Mouse (Mus musculus) frontal cortex, adult 2 months (tissue): ENCODE measurements around the gene Dusp15. TPM values are rescaled to one million over a fixed set of nuclear protein-coding genes. Genes with fewer than 3 reads are reported as not detected.

ENCODE experiments used
- DNase-seq, 2 experiments: peaks; one replicate each; pipeline ENCODE4 v3.0.0; 2022; ENCODE audit warnings: low spot score in 1 of 2; ENCODE audit errors: extremely low spot score in 1 of 2
- polyA plus RNA-seq: library from polyadenylated mRNA; depleted of rRNA; stranded (reverse); fragments of >200 nt; gene quantifications from 2 replicates; pipeline ENCODE4 v1.2.3, GENCODE M21; 2012; rRNA removed

Dusp15 gene
- polyA plus RNA-seq, 1 experiment: 30.1 TPM

DNA sequence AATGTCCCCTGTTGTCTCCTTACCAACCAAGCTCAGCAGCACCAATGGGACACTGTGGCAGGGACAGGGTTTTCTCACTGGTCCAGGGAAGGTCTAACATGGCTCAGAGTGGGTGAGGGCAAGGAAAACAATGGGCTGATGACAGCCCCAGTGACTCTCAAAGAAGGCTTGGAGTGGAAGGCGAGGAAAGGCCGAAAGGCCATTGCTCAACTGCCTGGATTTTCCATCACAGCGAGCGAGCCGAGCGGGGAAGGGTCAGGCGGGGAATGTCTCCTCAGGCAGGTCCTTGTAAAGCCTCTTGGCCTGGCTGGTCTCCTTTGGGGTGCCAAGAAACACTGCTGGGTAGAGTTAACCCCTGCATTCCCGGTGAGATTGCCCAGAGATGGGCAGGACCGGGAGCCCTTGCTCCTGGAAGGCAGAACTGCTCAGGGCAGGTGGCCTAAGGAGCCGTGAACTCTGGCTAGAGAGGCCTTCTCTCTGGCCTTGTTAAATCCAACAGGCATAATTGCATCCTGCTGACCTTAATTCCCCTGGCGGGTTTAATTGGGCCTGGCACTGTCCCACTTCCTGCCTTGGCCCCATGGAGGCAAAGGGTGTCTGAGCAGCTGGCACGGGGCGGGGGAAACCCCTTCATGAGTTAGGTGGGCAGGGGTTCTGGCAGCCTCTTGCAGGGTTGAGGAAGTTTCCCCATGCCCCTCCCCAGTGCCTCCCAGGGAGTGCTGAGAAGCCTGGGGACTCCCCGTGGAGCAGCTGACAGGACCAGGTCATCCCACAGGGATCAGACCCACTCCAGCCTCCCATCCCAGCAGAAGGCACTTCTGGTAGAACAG lies 44.2 kb downstream of the Dusp15 start:
- no peak for DNase-seq

GRCm38 (mm10) chr2:152906274-152907037 lies 45.0 kb downstream of the Dusp15 start:
- DNase-seq: no peak

DNA sequence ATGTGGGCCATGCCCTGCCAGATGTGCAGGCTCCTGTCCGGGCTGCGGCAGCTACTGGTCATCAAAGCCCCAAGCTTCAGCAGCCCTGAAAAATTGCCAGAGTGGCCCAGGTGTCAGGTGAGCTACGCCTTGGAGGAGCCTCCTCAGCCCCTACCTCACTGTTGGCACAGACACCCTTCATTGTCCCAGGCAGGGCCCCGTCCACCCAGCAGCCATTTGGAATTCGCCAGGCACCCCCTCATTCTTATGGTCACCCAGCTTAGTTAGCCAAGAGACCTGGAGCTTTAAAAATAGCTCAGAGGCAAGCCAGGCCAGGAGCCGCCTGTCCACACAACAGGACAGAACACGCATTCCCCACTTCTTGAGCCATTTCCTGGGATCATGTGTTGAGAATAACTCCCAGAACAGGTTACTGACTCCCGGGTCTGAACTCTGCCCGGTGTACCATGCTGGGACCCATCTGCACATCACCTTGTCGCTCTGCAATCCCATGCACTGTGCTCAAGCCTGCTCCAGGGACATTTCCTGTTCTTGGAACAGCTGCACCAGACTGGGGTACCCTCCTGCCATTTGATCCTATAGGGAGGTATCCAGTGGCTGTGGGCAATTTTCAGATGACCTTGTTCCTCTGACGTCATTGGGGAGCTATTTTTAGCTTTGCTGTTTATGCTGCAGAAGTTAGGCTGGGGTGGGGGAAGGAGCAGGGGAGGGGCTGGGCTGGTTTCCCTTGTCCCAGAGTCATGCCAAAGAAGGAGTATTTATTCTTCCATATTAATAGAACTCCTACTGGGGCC lies 46.3 kb downstream of the Dusp15 start:
- no peak for DNase-seq

DNA sequence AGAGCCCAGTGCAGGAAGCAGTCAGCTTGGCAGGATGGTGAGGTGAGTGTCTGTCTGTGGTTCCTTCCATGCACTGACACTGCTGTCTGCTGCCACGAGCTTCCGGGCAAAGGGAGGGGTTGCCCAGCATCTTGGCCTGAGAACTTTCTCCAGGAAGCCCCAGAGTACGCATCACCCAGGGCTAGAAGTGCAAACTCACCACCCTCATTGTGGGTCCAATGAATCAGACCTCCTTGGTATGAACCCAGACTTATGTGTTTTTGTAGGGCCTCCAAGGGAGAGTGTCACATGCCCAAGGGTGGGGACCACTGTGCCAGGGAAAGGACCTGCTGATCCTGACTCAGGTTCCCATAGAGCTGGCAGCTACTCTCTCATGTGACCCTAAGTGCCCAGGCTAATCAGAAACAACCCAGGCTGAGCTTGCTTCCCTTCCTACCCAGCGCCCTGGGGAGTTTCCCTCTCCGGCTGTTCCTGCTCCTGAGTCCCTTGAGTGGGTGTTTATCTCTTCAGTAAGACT lies 47.3 kb downstream of the Dusp15 start:
- peak in 1 of 2 experiments; percentile 34 for DNase-seq

GRCm38 (mm10) chr2:152903586-152903985 lies 47.9 kb downstream of the Dusp15 start:
- DNase-seq: no peak

DNA sequence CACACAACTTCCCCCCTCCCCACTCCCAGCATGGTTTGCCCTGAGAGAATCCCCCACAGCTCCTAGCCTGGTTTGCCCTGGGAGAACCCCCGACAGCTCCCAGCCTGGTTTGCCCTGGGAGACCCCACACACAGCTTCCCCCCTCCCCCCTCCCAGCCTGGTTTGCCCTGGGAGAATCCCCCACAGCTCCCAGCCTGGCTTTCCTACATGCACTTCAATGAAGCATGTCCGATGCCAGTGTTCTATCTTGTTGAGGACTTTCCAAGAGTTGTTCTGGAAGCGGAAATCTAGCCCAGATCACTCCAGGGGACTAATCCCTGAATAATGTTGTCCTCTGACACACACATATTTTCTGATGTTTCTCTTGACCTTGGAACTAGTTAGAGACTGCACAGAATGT lies 48.8 kb downstream of the Dusp15 start:
- no peak for DNase-seq

DNA sequence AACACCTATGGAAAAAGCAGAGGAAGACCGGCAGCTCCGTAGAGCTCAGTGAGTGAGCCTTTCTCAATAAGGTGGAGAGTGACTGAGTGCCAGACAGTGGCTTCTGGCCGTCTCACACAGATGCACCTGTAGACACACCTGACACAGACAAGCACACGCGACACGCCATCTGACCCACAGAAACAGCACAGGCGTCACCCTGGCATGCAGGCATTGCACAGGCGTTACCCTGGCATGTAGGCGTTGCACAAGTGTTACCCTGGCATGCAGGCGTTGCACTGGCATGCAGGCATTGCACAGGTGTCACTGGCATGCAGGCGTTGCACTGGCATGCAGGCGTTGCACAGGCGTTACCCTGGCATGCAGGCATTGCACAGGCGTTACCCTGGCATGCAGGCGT lies 50.2 kb downstream of the Dusp15 start:
- DNase-seq: no peak

DNA sequence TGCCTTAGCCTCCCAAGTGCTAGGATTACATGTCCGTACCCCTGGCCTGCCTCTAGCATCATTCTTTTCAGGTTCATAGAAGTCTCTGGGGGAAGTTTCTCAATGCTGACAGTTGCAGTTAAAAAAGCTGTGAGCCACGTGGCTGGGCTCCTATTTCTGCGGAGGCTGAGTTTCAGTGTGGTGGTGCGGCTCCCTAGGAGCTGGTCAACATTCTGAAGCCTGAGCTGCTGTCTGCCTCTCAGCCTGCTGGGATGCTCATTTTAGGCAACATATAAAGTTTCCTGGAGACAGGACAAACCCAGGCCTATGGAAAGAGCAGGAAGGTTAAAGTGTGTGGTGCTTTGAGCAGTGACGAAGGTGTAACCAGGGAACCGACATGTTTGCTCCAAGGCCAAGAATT lies 52.5 kb downstream of the Dusp15 start:
- DNase-seq: peak in 1 of 2 experiments; percentile 17

DNA sequence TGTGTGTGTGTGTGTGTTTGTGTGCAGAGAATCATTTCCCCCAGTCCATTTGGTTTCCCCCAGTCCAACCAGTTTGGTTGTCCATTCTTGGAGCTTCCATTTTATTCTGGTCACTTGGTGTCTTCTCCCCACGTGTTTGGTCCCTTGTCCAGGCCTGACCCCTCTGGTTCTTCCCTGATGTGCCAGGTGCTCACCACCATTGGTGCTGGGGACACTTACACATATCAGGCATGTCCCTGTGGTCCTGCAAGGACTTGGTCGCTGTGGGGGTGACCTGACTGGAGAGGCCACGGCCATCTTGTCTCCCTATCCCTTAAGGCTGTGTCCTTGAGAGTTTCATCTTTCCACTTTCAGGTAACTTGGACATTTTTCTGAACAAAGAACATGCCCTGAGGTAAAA lies 54.6 kb downstream of the Dusp15 start:
- no peak for DNase-seq

DNA sequence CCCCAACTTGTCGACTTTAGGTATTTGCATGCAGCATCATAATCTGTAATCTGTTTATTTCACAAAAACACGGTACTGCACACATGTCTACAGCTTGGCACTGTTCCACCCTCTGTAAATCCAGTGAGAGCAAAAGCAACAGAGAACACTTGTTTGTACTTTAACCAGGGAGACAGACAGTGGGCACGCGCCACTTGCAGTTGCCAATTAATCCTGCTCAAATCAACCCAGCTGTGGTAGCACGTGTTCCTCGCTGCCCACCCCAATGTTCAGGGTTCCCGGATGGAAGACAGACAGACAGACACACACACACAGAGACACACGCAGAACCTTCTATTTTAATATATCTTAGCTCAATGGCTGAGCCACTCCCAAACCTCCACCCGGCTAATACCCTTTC lies 55.7 kb downstream of the Dusp15 start:
- no peak for DNase-seq

Other genes starting within 250 kb of the Dusp15 start
- gene Id1, start 215.4 kb downstream of the Dusp15 start, polyA plus RNA-seq: 81.5 and 93.8 TPM in 2 replicates
- 6.9 and 7.6 TPM in 2 replicates for gene Cox4i2, start 197.5 kb downstream of the Dusp15 start, polyA plus RNA-seq
- 91.7 and 91.8 TPM in 2 replicates for gene Bcl2l1, start 120.0 kb downstream of the Dusp15 start, polyA plus RNA-seq
- 1.6 and 1.7 TPM in 2 replicates for gene Tpx2, start 103.7 kb downstream of the Dusp15 start, polyA plus RNA-seq
- gene Mylk2, start 40.3 kb downstream of the Dusp15 start, polyA plus RNA-seq: not detected in 2 replicates
- gene Foxs1, start 18.5 kb downstream of the Dusp15 start, polyA plus RNA-seq: 1.1 and 1.5 TPM in 2 replicates
- gene Ttll9, start 10.8 kb upstream of the Dusp15 start, polyA plus RNA-seq: 1.6 and 1.9 TPM in 2 replicates
- gene Pdrg1, start 63.7 kb upstream of the Dusp15 start, polyA plus RNA-seq: 86.3 and 86.6 TPM in 2 replicates
- 1.5 and 1.8 TPM in 2 replicates for gene Xkr7, start 80.2 kb upstream of the Dusp15 start, polyA plus RNA-seq
- 12.2 and 16.4 TPM in 2 replicates for gene Ccm2l, start 114.3 kb upstream of the Dusp15 start, polyA plus RNA-seq
- gene Hck, start 156.8 kb upstream of the Dusp15 start, polyA plus RNA-seq: 2.2 and 2.9 TPM in 2 replicates
- 69.2 and 70.6 TPM in 2 replicates for gene Tm9sf4, start 209.6 kb upstream of the Dusp15 start, polyA plus RNA-seq